Mouse (Mus musculus): ENCODE measurements around the gene Tmtc2. TPM values are rescaled to one million over a fixed set of nuclear protein-coding genes. Genes with fewer than 3 reads are reported as not detected.

Gene Tmtc2
- polyA plus RNA-seq, 1 experiment = 0.97 TPM

DNA sequence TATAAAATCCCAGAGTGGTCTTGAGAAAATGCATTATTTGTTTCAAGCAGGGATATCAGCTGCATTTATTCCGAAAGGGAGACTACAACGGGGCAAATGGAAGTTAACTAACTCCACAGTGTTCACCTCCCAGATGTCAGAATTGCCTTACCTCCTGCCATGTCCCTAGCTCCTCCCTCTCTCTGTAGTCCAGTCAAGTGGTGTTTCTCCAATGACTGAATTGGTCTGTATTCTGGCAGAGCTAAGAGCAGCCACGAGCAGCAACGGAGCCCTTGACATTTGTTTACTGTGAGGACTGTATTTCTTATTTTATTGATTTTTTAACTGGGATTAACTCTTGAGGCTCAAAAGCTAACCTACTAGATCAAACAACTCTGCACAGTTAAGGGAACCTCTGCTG, 81.8 kb downstream of the Tmtc2 start:
- TF ChIP-seq MYOG (IDR thresholded peaks at IDR 0.05; ENCODE audit: control insufficient read depth in 1 of 3, insufficient read depth in 1 of 3, insufficient read length in 2 of 3, low read depth in 2 of 3) = no peak
- no peak for TF ChIP-seq MYOD1 (IDR thresholded peaks at IDR 0.05; ENCODE audit: control insufficient read depth in 1 of 3, insufficient read length in 2 of 3, low read depth in 2 of 3)
- TF ChIP-seq E2F4 (IDR thresholded peaks at IDR 0.05; ENCODE audit: insufficient read depth) = no peak
- no peak for TF ChIP-seq SRF (IDR thresholded peaks at IDR 0.05; ENCODE audit: control insufficient read depth, insufficient read length, low read depth)
- no peak for TF ChIP-seq MAX (IDR thresholded peaks at IDR 0.05; ENCODE audit: low read depth)
- no peak for TF ChIP-seq TCF3 (IDR thresholded peaks at IDR 0.05; ENCODE audit: insufficient read length, low read depth)
- no peak for TF ChIP-seq USF1 (IDR thresholded peaks at IDR 0.05; ENCODE audit: low read depth)
- no peak for TF ChIP-seq POLR2AphosphoS2 (IDR thresholded peaks at IDR 0.05; ENCODE audit: insufficient read length, low read depth)
- no peak for TF ChIP-seq CEBPB (IDR thresholded peaks at IDR 0.05; ENCODE audit: insufficient read depth, poor library complexity, severe bottlenecking)
- no peak for TF ChIP-seq TCF12 (IDR thresholded peaks at IDR 0.05; ENCODE audit: insufficient read depth, poor library complexity, severe bottlenecking)
- no peak for TF ChIP-seq POLR2A (IDR thresholded peaks at IDR 0.05; ENCODE audit: insufficient read length, low read depth)
- TF ChIP-seq REST (IDR thresholded peaks at IDR 0.05; ENCODE audit: insufficient read depth, insufficient read length) = no peak
- Histone ChIP-seq H3K27me3 (ENCODE audit: control insufficient read depth, insufficient read depth, insufficient read length) (no peaks in the 10 kb centered on the region), H3K79me2 (ENCODE audit: control insufficient read depth, insufficient read depth) (no peaks in the 10 kb centered on the region), H3K4me3 (no peak overlapping the region), H3K4me2 (ENCODE audit: low read depth) (no peak overlapping the region), H3ac (ENCODE audit: control insufficient read depth, insufficient read length) (no peak overlapping the region), H3K36me3 (ENCODE audit: control insufficient read depth, insufficient read depth) (no peaks in the 10 kb centered on the region)

DNA sequence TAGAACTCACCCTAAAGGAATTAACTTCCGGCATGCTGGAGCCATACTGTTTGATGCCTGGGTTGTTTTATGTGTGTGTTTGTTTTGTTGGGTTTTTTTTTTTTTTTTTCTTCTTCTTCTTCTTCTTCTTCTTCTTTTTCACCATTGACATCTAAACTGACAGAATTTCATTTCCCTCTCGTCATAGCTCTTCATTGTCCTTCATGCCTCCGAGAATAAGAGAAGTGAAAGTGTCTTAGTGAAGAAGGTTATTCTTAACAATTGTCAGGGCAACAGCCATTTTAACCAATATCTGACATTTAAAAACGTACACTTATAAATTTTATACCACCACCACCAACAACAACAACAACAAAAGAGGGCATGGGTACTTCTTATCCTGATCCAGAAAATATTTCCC, 83.5 kb downstream of the Tmtc2 start:
- H3ac ChIP-seq (ENCODE audit: control insufficient read depth, insufficient read length) = no peak overlapping the region
- no peaks in the 10 kb centered on the region for H3K79me2 ChIP-seq (ENCODE audit: control insufficient read depth, insufficient read depth)
- H3K36me3 ChIP-seq (ENCODE audit: control insufficient read depth, insufficient read depth) = no peaks in the 10 kb centered on the region
- H3K27me3 ChIP-seq (ENCODE audit: control insufficient read depth, insufficient read depth, insufficient read length) = no peaks in the 10 kb centered on the region
- no peak overlapping the region for H3K4me3 ChIP-seq
- no peak for TF ChIP-seq POLR2A (IDR thresholded peaks at IDR 0.05; ENCODE audit: insufficient read length, low read depth)
- no peak for TF ChIP-seq USF1 (IDR thresholded peaks at IDR 0.05; ENCODE audit: low read depth)
- TF ChIP-seq E2F4 (IDR thresholded peaks at IDR 0.05; ENCODE audit: insufficient read depth) = no peak
- no peak for TF ChIP-seq TCF3 (IDR thresholded peaks at IDR 0.05; ENCODE audit: insufficient read length, low read depth)
- no peak for TF ChIP-seq MYOG (IDR thresholded peaks at IDR 0.05; ENCODE audit: control insufficient read depth in 1 of 3, insufficient read depth in 1 of 3, insufficient read length in 2 of 3, low read depth in 2 of 3)
- no peak for TF ChIP-seq REST (IDR thresholded peaks at IDR 0.05; ENCODE audit: insufficient read depth, insufficient read length)
- TF ChIP-seq SRF (IDR thresholded peaks at IDR 0.05; ENCODE audit: control insufficient read depth, insufficient read length, low read depth) = no peak
- TF ChIP-seq CEBPB (IDR thresholded peaks at IDR 0.05; ENCODE audit: insufficient read depth, poor library complexity, severe bottlenecking) = no peak
- TF ChIP-seq POLR2AphosphoS2 (IDR thresholded peaks at IDR 0.05; ENCODE audit: insufficient read length, low read depth) = no peak
- no peak overlapping the region for H3K4me2 ChIP-seq (ENCODE audit: low read depth)

DNA sequence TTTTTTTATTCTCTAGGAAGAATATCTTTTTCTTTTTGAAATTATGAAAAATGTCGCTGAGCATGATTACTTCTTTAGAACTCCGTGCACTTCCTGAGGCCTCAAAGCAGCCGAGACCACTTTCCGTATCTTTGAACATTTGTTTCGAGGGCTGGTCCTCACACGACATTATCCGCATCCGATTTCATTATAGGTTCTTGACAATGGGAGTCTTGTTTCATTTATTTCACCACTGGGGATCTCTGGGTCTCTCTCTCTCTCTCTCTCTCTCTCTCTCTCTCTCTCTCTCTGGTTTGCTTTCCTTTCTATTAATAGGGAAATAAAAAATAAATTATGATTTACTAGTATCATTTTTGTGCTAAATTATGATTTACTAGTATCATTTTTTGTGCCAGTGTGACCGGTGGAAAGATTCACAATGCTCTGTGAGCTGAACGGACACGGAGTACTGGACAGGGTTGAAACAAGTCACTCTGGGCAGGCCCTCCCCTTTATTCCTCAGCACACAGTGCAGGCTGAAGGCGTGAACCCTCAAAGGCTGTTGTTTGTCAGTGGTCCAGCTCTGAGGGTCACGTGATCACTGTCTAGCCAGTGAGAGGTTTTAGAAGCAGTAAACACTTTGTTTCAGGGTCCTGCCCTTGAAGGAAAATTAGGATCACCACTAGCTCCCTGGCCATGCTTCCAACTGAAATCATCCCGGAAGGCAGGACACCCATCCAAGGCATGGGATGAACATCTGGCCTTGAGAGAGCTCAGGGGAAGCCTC, 84.1 kb downstream of the Tmtc2 start:
- Histone ChIP-seq H3K79me2 (ENCODE audit: control insufficient read depth, insufficient read depth) (no peaks in the 10 kb centered on the region), H3ac (ENCODE audit: control insufficient read depth, insufficient read length) (no peak overlapping the region), H3K4me3 (no peak overlapping the region), H3K4me2 (ENCODE audit: low read depth) (peak overlapping the region; percentile 9), H3K27me3 (ENCODE audit: control insufficient read depth, insufficient read depth, insufficient read length) (no peaks in the 10 kb centered on the region), H3K36me3 (ENCODE audit: control insufficient read depth, insufficient read depth) (no peaks in the 10 kb centered on the region)
- TF ChIP-seq USF1 (IDR thresholded peaks at IDR 0.05; ENCODE audit: low read depth) = peak; percentile 24
- TF ChIP-seq TCF3 (IDR thresholded peaks at IDR 0.05; ENCODE audit: insufficient read length, low read depth) = no peak

DNA sequence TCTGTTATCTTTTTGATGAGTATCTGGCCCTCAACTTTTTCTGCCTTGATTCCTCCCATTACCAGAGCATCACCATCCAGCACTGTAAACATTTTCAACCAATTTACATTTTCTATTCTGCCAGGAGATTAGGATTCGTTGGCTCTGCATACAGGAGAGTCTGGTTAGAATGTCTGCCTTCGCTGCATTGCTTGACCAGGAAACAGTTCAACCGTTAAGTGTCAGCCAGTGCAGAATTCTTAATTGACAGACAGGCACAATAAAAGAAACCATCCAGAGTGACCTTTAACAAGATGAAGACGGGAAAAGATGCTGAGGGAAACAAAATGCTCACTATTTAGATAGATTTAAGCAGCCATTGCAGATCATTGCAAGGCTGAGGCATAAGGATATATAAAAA, 87.3 kb downstream of the Tmtc2 start:
- H3K36me3 ChIP-seq (ENCODE audit: control insufficient read depth, insufficient read depth) = no peaks in the 10 kb centered on the region
- no peaks in the 10 kb centered on the region for H3K79me2 ChIP-seq (ENCODE audit: control insufficient read depth, insufficient read depth)
- TF ChIP-seq CEBPB (IDR thresholded peaks at IDR 0.05; ENCODE audit: insufficient read depth, poor library complexity, severe bottlenecking) (no peak), MYOD1 (IDR thresholded peaks at IDR 0.05; ENCODE audit: control insufficient read depth in 1 of 3, insufficient read length in 2 of 3, low read depth in 2 of 3) (no peak), E2F4 (IDR thresholded peaks at IDR 0.05; ENCODE audit: insufficient read depth) (no peak), TCF12 (IDR thresholded peaks at IDR 0.05; ENCODE audit: insufficient read depth, poor library complexity, severe bottlenecking) (no peak), POLR2AphosphoS2 (IDR thresholded peaks at IDR 0.05; ENCODE audit: insufficient read length, low read depth) (no peak), POLR2A (IDR thresholded peaks at IDR 0.05; ENCODE audit: insufficient read length, low read depth) (no peak), TCF3 (IDR thresholded peaks at IDR 0.05; ENCODE audit: insufficient read length, low read depth) (no peak), SRF (IDR thresholded peaks at IDR 0.05; ENCODE audit: control insufficient read depth, insufficient read length, low read depth) (no peak), USF1 (IDR thresholded peaks at IDR 0.05; ENCODE audit: low read depth) (no peak), MAX (IDR thresholded peaks at IDR 0.05; ENCODE audit: low read depth) (no peak), MYOG (IDR thresholded peaks at IDR 0.05; ENCODE audit: control insufficient read depth in 1 of 3, insufficient read depth in 1 of 3, insufficient read length in 2 of 3, low read depth in 2 of 3) (no peak), REST (IDR thresholded peaks at IDR 0.05; ENCODE audit: insufficient read depth, insufficient read length) (no peak)
- H3ac ChIP-seq (ENCODE audit: control insufficient read depth, insufficient read length) = no peak overlapping the region
- H3K4me3 ChIP-seq = no peak overlapping the region
- no peaks in the 10 kb centered on the region for H3K27me3 ChIP-seq (ENCODE audit: control insufficient read depth, insufficient read depth, insufficient read length)
- no peak overlapping the region for H3K4me2 ChIP-seq (ENCODE audit: low read depth)
